Mouse (Mus musculus) NIH3T3 (cell line): ENCODE data around the gene Cass4.

Experiments used
- DNase-seq: peaks from one replicate; pipeline ENCODE4 v3.0.0-alpha.2; 2012; ENCODE audit warnings: low read depth

Cass4 gene

GRCm38 (mm10) chr2:172481654-172482385, 88.2 kb downstream of the Cass4 start:
- no peak for DNase-seq
